Mouse (Mus musculus): ENCODE data around the gene Usp21. TPM values are rescaled to one million over a fixed set of nuclear protein-coding genes. Genes with fewer than 3 reads are reported as not detected.
"Not testable (repeated sequence)": the region's sequence is repeated elsewhere in the genome, so short reads cannot be mapped to it uniquely, and the experiment has no call there.

Gene Usp21
- total RNA-seq, 2 experiments from 2014 or later: 15.1 to 19.3 TPM

DNA sequence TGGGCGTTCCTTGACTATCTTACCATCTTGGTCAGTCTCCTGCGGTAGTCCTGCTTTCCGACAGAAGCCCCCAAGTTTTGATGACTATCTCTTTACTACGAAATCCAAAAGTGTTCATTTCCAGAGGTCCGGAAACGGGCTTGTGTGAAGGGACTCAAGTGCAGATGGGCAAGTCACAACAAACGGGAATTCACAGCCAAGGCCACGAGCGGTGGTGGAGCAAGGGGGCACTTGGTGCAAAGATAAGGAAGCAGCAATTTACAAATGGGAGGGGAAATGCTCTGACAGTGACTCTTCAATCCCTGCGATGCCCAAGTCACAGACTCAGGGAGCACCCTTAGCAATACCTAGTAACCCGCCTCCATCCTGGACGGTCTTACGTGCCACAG lies 40.3 kb downstream of the Usp21 start:
- no peak for DNase-seq (ENCODE audit: low spot score)

DNA sequence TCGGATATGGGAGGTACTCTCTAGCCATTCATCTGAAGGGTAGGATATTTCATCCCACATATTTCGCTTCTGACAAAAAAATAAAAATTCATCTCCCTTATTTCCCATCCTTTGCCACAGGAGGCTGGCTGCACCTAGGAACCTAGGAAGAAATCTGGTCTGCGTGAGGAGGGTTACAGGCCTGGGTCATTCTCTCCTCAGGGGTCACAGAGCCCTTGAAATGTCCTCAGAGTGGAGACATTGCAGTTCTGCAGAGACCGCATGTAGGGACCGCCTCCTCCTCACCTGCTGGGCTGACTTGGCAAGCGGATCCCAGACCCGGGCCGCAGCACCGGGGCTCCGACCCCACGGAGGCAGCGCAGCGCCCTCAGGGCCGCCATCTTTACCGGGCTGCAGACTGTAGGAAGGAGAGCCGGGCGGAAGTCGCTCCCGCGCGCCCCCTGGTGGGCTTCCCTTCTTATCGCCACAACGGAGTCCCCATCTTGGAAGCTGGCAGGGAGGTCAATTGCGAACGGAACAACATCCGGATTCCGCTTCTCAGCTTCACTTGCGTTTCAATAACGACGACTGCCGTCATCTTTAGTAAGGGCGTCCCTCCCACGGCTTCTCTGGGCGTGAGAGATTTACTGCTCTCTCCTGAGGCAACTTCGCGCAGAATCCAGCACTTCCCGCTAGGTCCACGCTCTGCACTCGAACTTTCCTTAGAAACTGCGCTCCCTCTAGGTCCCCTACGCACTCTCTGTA lies 40.9 kb downstream of the Usp21 start:
- peak; percentile 98 for DNase-seq (ENCODE audit: low spot score)

DNA sequence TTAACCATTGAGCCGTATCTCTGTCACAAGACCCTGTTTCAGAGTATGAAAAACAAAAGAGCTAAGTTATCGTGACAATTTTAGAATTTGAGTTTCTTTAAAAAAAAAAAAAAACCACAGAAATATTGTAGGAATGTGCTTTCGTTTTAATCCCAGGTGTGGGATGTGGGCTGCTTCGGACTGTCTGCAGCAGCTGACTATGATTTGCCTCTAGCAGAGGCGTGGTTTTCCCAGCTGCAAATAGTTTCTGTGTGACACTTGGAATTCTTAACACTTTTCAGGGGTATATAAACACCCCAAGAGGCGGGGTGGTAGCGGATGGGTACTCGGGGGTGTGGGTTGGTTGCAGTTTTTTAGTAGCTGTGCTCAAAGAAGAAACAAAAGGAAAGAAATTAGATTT lies 42.4 kb downstream of the Usp21 start:
- no peak for DNase-seq (ENCODE audit: low spot score)

DNA sequence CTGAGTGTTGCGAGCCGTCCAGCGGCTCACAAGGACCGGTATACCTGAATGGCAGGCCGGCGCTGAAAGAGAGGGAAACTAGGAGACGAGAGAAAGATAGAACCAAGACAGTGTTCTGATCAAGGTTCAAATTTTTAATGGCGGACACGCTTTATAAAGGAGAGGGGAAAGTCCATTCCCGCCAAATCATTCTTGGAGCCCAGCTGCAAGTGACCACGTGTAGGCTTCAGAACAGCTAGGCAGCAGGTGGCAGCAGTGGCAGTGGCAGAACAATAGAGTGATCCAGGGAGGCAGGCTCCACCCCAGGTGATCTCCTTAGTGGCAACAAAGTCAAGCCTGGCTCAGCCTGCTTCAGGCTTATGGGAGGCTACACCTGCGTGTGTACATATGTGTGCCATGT lies 45.8 kb downstream of the Usp21 start:
- DNase-seq (ENCODE audit: low spot score): not testable (repeated sequence)

DNA sequence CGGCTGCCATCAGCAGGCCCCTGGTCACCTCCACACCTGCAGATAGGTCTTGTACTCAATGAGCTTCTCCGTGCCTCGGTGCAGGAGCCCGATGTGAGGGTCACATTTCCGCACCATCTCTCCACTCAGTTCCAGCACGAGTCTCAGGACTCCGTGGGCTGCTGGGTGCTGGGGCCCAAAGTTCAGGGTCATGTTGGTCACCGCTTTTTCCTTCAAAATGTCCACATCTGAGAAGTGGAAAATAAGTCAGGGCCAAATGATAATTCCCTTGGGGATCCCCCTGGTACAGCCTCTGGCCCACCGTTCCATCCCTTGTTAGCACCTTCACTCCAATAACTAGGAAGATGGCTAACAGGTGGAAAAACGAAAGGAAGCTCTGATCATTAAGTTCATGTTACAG lies 46.9 kb downstream of the Usp21 start:
- DNase-seq (ENCODE audit: low spot score): no peak

DNA sequence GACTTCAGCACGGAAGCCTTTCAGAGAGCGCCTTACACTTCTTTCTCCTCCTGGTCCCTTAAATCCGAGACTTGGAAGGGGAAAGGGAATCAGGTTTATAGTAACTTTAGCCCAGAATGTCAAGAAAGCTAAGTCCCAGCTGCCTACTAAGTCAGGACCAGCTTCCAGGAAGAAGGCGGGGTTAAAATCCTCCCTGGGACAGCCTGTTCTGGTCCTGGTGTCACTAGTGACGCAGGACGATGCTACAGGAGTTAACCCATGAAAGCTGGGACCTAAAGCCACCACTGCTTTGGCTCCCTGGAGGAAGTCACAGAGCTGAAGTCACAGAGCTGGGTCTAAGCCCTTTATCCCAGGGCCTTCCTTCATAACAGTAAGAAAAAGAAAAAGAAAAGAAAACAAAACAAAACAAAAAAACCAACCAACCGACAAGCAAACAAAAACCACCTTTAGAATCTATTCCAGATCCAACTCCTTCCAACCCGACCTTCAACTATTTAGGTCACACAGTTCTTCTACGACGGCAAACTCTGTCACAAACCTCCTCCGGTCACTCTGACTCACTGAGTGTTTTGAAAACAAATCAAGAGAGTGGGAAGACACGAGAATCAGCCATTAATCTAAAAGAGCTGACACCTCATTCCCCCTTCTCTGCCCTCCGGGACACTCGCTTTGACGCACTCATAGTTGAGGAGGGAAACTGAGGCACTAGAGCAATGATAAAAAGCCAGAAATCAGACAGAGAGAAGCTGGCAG lies 47.6 kb downstream of the Usp21 start:
- peak; percentile 89 for DNase-seq (ENCODE audit: low spot score)

DNA sequence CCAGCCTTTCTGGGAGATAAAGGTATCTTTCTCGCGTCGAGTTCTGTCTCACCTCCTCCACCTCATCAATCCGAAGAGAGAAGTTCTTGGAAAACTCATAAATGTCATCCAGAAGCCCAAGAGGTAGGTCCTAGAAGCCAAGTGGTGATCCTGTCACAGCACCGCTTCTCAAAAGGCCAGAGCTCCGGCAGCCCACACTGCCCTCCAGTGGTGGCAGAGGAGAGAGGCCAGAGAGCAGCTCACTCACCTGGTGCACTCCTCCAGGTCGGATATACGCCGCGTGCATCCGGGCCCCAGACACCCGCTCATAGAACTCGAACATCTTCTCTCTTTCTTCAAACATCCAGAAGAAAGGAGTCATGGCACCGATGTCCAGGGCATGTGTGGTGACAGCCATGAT lies 49.3 kb downstream of the Usp21 start:
- DNase-seq (ENCODE audit: low spot score): peak; percentile 72

DNA sequence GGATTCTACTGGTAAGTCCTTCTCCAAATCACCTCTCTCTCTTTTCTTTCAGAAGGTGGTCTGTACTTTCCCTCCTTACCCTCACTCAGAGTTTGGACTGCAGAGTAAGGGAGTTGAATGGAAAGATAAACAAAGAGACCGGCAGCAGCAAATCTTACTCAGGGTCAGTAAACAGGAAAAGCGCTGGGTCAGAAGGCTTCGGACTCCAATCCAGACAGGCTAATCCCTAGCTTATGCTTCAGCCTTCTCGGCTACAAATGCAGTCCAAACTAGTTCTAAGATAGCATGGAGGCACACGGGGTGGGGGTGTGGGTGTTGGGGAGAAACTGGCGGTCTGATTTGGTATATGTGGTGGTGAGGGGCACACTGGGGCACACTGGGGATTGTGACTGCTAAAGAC lies 50.4 kb downstream of the Usp21 start:
- no peak for DNase-seq (ENCODE audit: low spot score)

DNA sequence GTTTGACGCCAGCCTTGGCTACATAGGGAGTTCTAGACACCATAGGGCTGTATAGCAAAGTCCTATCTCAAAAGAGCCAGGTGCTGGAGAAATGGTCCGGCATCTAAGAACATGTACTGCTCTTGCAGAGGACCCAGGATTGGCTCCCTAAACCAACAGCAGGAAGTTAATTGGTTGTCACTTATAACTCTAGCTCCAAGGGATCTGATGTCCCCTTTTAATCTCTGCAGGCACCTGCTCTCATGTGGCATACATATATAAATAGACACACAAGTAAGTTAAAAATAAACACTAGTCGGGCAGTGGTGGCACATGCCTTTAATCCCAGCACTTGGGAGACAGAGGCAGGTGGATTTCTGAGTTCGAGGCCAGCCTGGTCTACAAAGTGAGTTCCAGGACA lies 52.0 kb downstream of the Usp21 start:
- DNase-seq (ENCODE audit: low spot score): no peak

DNA sequence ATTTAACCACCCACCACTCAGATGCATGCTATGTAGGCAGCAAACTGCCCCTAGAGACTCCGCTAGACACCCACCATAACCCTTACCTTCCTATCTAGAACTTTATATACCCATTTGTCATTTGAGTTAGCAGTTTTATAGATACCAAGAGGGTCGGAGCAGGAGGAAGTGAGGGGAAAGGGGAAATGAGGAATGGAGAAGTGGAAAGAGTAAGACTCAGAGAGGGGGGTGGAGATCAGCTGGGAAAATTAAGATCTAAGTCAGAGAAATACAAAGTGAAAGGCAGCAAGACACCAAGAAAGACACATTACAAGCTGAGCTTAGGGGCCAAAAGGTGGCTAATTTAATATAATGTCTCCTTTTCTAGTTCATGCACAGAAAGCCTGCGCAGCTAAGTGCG lies 53.3 kb downstream of the Usp21 start:
- no peak for DNase-seq (ENCODE audit: low spot score)

DNA sequence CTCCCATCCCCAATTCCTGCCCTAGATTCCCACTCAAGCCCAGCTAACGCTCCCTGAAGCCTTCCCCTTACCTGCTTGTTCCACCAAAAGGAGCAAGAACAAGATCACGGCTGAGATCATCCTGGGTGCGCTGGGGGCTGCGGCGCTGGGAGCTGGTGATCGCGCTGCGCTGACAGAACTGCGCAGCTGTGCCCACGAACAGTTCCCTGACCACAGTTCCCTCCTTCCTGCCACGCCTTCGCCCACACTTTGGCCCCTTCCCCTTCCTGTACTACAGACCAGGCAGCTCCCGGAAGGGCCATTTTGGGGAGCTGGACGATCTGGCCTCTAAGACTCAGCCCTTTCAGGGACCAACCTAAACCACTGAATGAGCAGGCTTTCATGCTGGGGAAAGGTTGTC lies 53.7 kb downstream of the Usp21 start, which contains the start of gene Fcer1g:
Fcer1g (minus strand) TSS at position 240 of the 400 bp plus-strand sequence.
- no peak for DNase-seq (ENCODE audit: low spot score)

DNA sequence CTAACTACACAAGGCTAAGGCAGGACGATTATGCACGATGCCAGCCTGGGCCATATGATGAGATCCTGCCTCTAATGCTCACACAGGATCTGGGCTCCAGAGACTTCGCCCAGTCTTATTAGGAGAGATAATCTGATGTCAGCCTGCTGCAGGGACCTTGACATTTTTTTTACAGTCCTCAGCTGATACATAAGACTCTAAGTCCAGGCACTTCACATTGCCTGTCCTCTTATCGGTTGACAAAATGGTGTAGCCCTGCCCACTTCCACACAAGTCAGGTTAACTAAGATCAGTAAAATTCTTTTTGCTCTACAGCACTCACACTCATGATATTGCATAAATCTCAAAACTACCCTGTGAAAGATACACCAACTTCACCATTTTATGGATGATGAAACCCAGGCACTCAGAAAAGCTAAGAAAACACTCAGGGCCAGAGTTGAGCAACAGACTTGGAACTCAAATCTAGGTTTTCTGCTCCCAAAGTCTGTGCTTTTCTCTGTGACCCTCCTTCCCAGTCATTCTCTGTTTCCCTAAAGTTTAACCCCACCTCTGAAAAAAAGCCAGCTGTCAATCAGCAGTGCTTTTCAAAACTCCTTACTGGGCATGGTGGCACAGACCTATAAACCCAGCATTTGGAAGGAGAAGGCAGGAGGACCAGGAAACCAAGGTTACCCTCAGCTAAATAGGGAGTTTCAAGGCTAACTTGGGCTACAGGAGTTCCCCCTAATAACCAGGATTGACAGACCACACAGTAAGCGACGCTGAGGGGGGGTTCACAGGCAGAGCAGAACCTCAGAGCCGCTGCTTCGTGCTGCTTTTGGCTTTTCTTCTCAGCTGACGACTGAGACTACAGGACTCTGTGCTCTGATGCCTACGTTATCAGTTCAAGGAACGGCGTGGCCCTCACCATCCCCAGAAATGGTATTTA lies 54.7 kb downstream of the Usp21 start:
- DNase-seq (ENCODE audit: low spot score): no peak

DNA sequence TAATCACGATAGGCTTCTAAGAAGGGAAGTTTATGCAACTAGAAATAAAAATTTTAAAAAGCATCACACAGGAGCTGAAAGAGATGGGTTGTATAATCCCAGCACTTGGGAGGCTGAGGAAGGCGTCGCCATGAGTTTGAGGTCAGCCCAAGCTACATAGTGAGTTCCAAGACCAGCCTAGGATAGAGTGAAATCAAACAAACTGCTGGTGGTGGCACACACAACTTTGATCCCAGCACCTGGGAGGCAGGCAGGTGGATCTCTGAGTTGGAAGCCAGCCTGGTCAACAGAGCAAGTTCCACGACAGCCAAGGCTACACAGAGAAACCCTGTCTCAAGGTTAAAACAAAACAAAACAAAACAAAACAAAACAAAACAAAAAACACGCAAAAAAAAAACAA lies 55.4 kb downstream of the Usp21 start:
- DNase-seq (ENCODE audit: low spot score): no peak

Other genes starting within 250 kb of the Usp21 start
- gene Fcgr3, start 223.1 kb downstream of the Usp21 start, total RNA-seq (2021): 1 to 10 TPM; 1.8 to 4.4 TPM
- 1 to 10 TPM; 1.2 to 2.0 TPM for gene Cfap126, start 174.1 kb downstream of the Usp21 start, total RNA-seq (2021)
- gene Sdhc, start 137.4 kb downstream of the Usp21 start, total RNA-seq (2021): 100 to 1,000 TPM; 667 to 772 TPM
- gene Mpz, start 137.3 kb downstream of the Usp21 start, total RNA-seq (2021): 10 to 100 TPM; 28.7 to 29.5 TPM
- gene Pcp4l1, start 91.7 kb downstream of the Usp21 start, total RNA-seq (2021): 100 to 1,000 TPM in 1 of 2 experiments, 10 to 100 TPM in 1; 36.1 to 133 TPM
- gene Nr1i3, start 74.0 kb downstream of the Usp21 start, total RNA-seq (2021): not detected
- 10 to 100 TPM; 47.6 to 51.7 TPM for gene Tomm40l, start 65.5 kb downstream of the Usp21 start, total RNA-seq (2021)
- 1 to 10 TPM in 1 of 2 experiments, not detected in 1; 7.5 TPM for gene Apoa2, start 62.9 kb downstream of the Usp21 start, total RNA-seq (2021)
- 1 to 10 TPM; 2.2 to 4.9 TPM for gene Fcer1g, start 53.6 kb downstream of the Usp21 start, total RNA-seq (2021)
- under 1 TPM; 0.48 to 0.90 TPM for gene Adamts4, start 37.6 kb downstream of the Usp21 start, total RNA-seq (2021)
- 100 to 1,000 TPM; 804 to 821 TPM for gene Ndufs2, start 36.6 kb downstream of the Usp21 start, total RNA-seq (2021)
- gene B4galt3, start 17.7 kb downstream of the Usp21 start, total RNA-seq (2021): 10 to 100 TPM; 12.0 to 13.0 TPM
- 1 to 10 TPM; 7.8 to 7.9 TPM for gene Ppox, start 6.8 kb downstream of the Usp21 start, total RNA-seq (2021)
- 10 to 100 TPM; 85.7 to 96.8 TPM for gene Ufc1, start 7.0 kb upstream of the Usp21 start, total RNA-seq (2021)
- gene Dedd, start 41.2 kb upstream of the Usp21 start, total RNA-seq (2021): 10 to 100 TPM; 28.1 to 35.8 TPM
- 10 to 100 TPM; 26.0 to 28.9 TPM for gene Nit1, start 57.7 kb upstream of the Usp21 start, total RNA-seq (2021)
- gene Pfdn2, start 57.7 kb upstream of the Usp21 start, total RNA-seq (2021): 100 to 1,000 TPM; 110 to 128 TPM
- gene Klhdc9, start 72.8 kb upstream of the Usp21 start, total RNA-seq (2021): not detected
- gene Nectin4, start 82.1 kb upstream of the Usp21 start, total RNA-seq (2021): not detected
- under 1 TPM; 0.53 to 0.90 TPM for gene Arhgap30, start 101.0 kb upstream of the Usp21 start, total RNA-seq (2021)
- 10 to 100 TPM; 24.7 to 26.1 TPM for gene Usf1, start 123.3 kb upstream of the Usp21 start, total RNA-seq (2021)
- gene Tstd1, start 130.9 kb upstream of the Usp21 start, total RNA-seq (2021): under 1 TPM; 0.48 to 0.93 TPM
- 1 to 10 TPM; 3.7 to 7.0 TPM for gene F11r, start 149.5 kb upstream of the Usp21 start, total RNA-seq (2021)
- gene Alyref2, start 215.5 kb upstream of the Usp21 start, total RNA-seq (2021): 1 to 10 TPM; 1.3 to 1.4 TPM
- not detected for gene Itln1, start 247.3 kb upstream of the Usp21 start, total RNA-seq (2021)

Measured in gastrocnemius, adult 18-20 months (tissue).